Mouse (Mus musculus): ENCODE data around the gene Fbxw11.

DNA sequence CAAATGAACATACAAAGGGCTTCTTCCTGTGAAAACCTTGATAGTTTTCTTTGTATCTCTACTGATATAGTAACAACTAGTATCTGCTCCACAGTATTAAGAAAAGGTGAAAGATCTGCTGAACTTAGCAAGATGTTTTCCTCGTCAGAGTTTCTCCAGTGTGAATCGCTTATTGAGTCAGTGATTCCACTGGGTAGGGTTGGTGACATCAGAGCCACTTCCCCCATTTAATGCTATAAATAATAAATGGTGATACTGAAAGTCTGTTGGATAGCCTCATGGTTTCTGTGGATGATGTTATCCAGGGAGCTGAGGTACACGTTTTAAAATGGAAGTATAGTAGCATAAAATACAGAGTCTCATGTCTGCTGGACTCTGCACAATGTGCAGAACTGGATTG, 1.5 kb downstream of the Fbxw11 start:
- TF ChIP-seq CTCF (IDR thresholded peaks at IDR 0.05; ENCODE audit: borderline replicate concordance, insufficient read depth, low read depth, low read length) (no peak), POLR2A (IDR thresholded peaks at IDR 0.05; ENCODE audit: borderline replicate concordance, insufficient read depth, low read length) (no peak)

Data from cerebellum, adult 2 months (tissue).